Mouse (Mus musculus) heart, adult 2 months (tissue): Measurements from ENCODE around the gene Rap1gap.

ENCODE experiments used
- CTCF ChIP-seq: fragments of 200-600 bp; IDR thresholded peaks from 2 replicates; pipeline ENCODE4 v1.8.1; 2022; ENCODE audit warnings: antibody characterized with exemption, mild to moderate bottlenecking, moderate library complexity
- EP300 ChIP-seq: fragments of 200-500 bp; IDR thresholded peaks from 2 replicates; pipeline ENCODE4 v1.6.1; 2011; ENCODE audit warnings: low read depth, low read length, control low read depth; ENCODE audit not compliant: insufficient read depth
- POLR2A ChIP-seq: fragments of 200-500 bp; IDR thresholded peaks from 2 replicates; pipeline ENCODE4 v1.6.1; 2011; ENCODE audit warnings: mild to moderate bottlenecking, low read depth, low read length, control low read depth; ENCODE audit not compliant: insufficient read depth

DNA sequence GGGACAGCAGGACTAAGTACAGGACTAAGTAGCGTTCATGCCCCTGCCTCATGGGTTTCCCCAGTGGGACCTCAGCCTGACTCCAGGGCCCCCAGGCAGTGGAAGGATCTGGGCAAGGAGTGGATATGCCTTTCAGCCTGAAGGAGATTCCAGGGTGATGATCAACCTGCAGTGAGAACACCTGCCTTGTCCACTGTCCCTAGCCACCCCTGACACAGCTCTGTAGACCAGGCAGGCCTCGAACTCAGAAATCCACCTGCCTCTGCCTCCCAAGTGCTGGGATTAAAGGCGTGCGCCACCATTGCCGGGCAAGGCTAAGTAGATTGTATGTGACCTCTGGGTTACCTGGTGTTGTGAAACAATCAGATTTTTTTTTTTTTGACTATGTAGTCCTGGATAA, 1.3 kb downstream of the Rap1gap start:
- TF ChIP-seq CTCF (no peak), EP300 (no peak), POLR2A (no peak)
